Mouse (Mus musculus) neural tube, embryonic 14.5 days (tissue): Measurements from ENCODE around the gene Nat8f1. TPM values are rescaled to one million over a fixed set of nuclear protein-coding genes. Genes with fewer than 3 reads are reported as not detected.

Source experiments
- ATAC-seq: fragments of 200-750 bp; cut with Nextera tagmentation; 2 replicates; pipeline ENCODE4 v1.8.0; 2017; ENCODE audit warnings: low read depth, mild to moderate bottlenecking, moderate TSS enrichment, moderate library complexity
- H3K27ac ChIP-seq: fragments of 300-500 bp; sonication (generic); 2 replicates; pipeline ENCODE4 v1.5.1; 2014; ENCODE audit warnings: low read depth, mild to moderate bottlenecking, control low read depth, low read length, moderate library complexity, mixed read lengths
- H3K27me3 ChIP-seq: fragments of 300-500 bp; sonication (generic); 2 replicates; pipeline ENCODE4 v1.6.1; 2014; ENCODE audit warnings: low read length; ENCODE audit not compliant: control insufficient read depth, insufficient read depth
- H3K36me3 ChIP-seq: fragments of 300-500 bp; sonication (generic); 2 replicates; pipeline ENCODE4 v1.6.1; 2014; ENCODE audit warnings: low read length, mixed read lengths; ENCODE audit not compliant: control insufficient read depth, insufficient read depth
- H3K4me1 ChIP-seq: fragments of 300-500 bp; sonication (generic); 2 replicates; pipeline ENCODE4 v1.6.1; 2014; ENCODE audit warnings: low read length; ENCODE audit not compliant: control insufficient read depth, insufficient read depth
- H3K4me2 ChIP-seq: fragments of 300-500 bp; sonication (generic); 2 replicates; pipeline ENCODE4 v1.6.1; 2014; ENCODE audit warnings: mild to moderate bottlenecking, low read depth, low read length, control low read depth
- H3K4me3 ChIP-seq: fragments of 300-500 bp; sonication (generic); 2 replicates; pipeline ENCODE4 v1.5.1; 2014; ENCODE audit warnings: low read depth, low read length, control low read depth, mixed read lengths
- H3K9ac ChIP-seq: fragments of 300-500 bp; sonication (generic); replicated peaks from 2 replicates; pipeline ENCODE4 v1.6.1; 2014; ENCODE audit warnings: low read depth, mild to moderate bottlenecking, control low read depth, low read length, mixed read lengths
- H3K9me3 ChIP-seq: fragments of 300-500 bp; sonication (generic); 2 replicates; pipeline ENCODE4 v1.6.1; 2016; ENCODE audit warnings: low read length; ENCODE audit not compliant: control insufficient read depth
- WGBS: fragments of 180-500 bp; shearing (Covaris S2); extraction: QIAGEN DNeasy Blood & Tissue Kit; methylation state at CpG from one replicate; pipeline ENCODE4 v1.1.7; 2014; 5-methylcytosine and 5-hydroxymethylcytosine counted together
- polyA plus RNA-seq: library from polyadenylated mRNA; unstranded; fragments of >200 nt; fragmentation: Nextera tagmentation; extraction: Ambion mirVana; gene quantifications from 2 replicates; pipeline ENCODE4 v1.2.1, GENCODE M21; 2014

The Nat8f1 gene
- polyA plus RNA-seq, 1 experiment from 2014 or later: 18.1 TPM

DNA sequence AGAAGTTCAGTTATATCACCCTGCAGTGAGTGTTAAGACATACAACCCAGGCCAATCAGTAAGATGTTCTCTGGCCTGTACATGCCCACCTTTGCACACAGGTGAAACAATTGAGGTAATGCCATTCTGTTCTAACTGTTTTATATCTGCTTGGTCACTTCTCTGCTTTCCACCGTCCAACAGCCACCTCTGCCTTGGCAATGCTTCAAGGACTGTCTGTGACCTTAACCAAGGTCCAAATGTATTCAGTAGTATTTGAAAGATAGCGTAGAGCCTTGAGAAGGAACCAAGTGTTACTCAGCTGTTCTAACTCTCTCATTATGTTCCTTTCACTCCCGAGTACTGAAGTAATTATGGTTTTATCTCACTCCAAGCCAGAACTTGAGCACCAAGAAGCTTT, 52.9 kb downstream of the Nat8f1 start:
- Histone ChIP-seq H3K27ac (no peak overlapping the region), H3K36me3 (no peaks in the 10 kb centered on the region), H3K4me2 (no peak overlapping the region), H3K9me3 (no peaks in the 10 kb centered on the region), H3K27me3 (no peaks in the 10 kb centered on the region), H3K9ac (no peak overlapping the region), H3K4me3 (no peak overlapping the region), H3K4me1 (no peaks in the 10 kb centered on the region)
- ATAC-seq: no peak
- 83% methylated on average over 3 of the region's 3 CpGs for WGBS

- H3K9ac ChIP-seq: no peak overlapping the region
- no peaks in the 10 kb centered on the region for H3K4me1 ChIP-seq
- no peak overlapping the region for H3K4me2 ChIP-seq
- H3K27me3 ChIP-seq: no peaks in the 10 kb centered on the region
- 86% methylated on average over 3 of the region's 3 CpGs for WGBS
- no peak for ATAC-seq
- H3K4me3 ChIP-seq: no peak overlapping the region
- no peaks in the 10 kb centered on the region for H3K36me3 ChIP-seq
- H3K27ac ChIP-seq: no peak overlapping the region
- H3K9me3 ChIP-seq: no peaks in the 10 kb centered on the region
These were observed 54.2 kb downstream of the Nat8f1 start for GRCm38 (mm10) chr6:85861247-85861646.

Other genes with a start within 250 kb of the Nat8f1 start
- gene Nat8f7, start 202.5 kb downstream of the Nat8f1 start, polyA plus RNA-seq: not detected in 2 replicates
- gene Nat8f3, start 149.9 kb downstream of the Nat8f1 start, polyA plus RNA-seq: 0.55 and 0.80 TPM in 2 replicates
- not detected in 2 replicates for gene Nat8f6, start 94.7 kb downstream of the Nat8f1 start, polyA plus RNA-seq
- gene Nat8f5, start 94.7 kb downstream of the Nat8f1 start, polyA plus RNA-seq: not detected in 2 replicates
- not detected in 2 replicates for gene Nat8, start 83.6 kb downstream of the Nat8f1 start, polyA plus RNA-seq
- not detected in 2 replicates for gene Nat8f2, start 46.5 kb downstream of the Nat8f1 start, polyA plus RNA-seq
- gene Nat8f4, start 10.8 kb downstream of the Nat8f1 start, polyA plus RNA-seq: 4.6 and 5.6 TPM in 2 replicates
- gene Tprkb, start 3.8 kb downstream of the Nat8f1 start, polyA plus RNA-seq: 51.6 and 54.7 TPM in 2 replicates
- 69.4 and 82.6 TPM in 2 replicates for gene Dusp11, start 46.0 kb upstream of the Nat8f1 start, polyA plus RNA-seq
- not detected in 2 replicates for gene Figla, start 100.5 kb upstream of the Nat8f1 start, polyA plus RNA-seq
- 94.7 and 111 TPM in 2 replicates for gene Add2, start 113.0 kb upstream of the Nat8f1 start, polyA plus RNA-seq